Mouse (Mus musculus) lung, embryonic 14.5 days (tissue): ENCODE results near the gene Ncs1. TPM values are rescaled to one million over a fixed set of nuclear protein-coding genes. Genes with fewer than 3 reads are reported as not detected.

Experiments
- ATAC-seq: fragments of 200-750 bp; cut with Nextera tagmentation; 2 replicates; pipeline ENCODE4 v1.8.0; 2017; ENCODE audit warnings: mild to moderate bottlenecking, moderate TSS enrichment, moderate library complexity; ENCODE audit not compliant: insufficient read depth
- DNase-seq: peaks from one replicate; pipeline ENCODE4 v3.0.0-alpha.2; 2015
- H3K27ac ChIP-seq: fragments of 300-500 bp; sonication (generic); 2 replicates; pipeline ENCODE4 v1.5.1; 2014; ENCODE audit warnings: low read depth, mild to moderate bottlenecking, moderate library complexity
- H3K27me3 ChIP-seq: fragments of 300-500 bp; sonication (generic); 2 replicates; pipeline ENCODE4 v1.6.1; 2014; ENCODE audit warnings: low read length, control low read depth; ENCODE audit not compliant: insufficient read depth
- H3K36me3 ChIP-seq: fragments of 300-500 bp; sonication (generic); 2 replicates; pipeline ENCODE4 v1.6.1; 2014; ENCODE audit warnings: control low read depth; ENCODE audit not compliant: insufficient read depth
- H3K4me1 ChIP-seq: fragments of 300-500 bp; sonication (generic); 2 replicates; pipeline ENCODE4 v1.6.1; 2014; ENCODE audit warnings: antibody characterized with exemption, control low read depth; ENCODE audit not compliant: insufficient read depth
- H3K4me2 ChIP-seq: fragments of 300-500 bp; sonication (generic); 2 replicates; pipeline ENCODE4 v1.6.1; 2014; ENCODE audit warnings: mild to moderate bottlenecking
- H3K4me3 ChIP-seq: fragments of 300-500 bp; sonication (generic); 2 replicates; pipeline ENCODE4 v1.5.1; 2014; ENCODE audit warnings: low read depth, low read length
- H3K9ac ChIP-seq: fragments of 300-500 bp; sonication (generic); 2 replicates; pipeline ENCODE4 v1.6.1; 2014
- H3K9me3 ChIP-seq: fragments of 300-500 bp; sonication (generic); 2 replicates; pipeline ENCODE4 v1.6.1; 2016; ENCODE audit warnings: low read depth, low read length, control low read depth
- CTCF ChIP-seq: IDR thresholded peaks from 2 replicates; pipeline ENCODE4 v1.5.1; 2016; ENCODE audit warnings: antibody characterized with exemption, low read depth
- WGBS: fragments of 180-500 bp; shearing (Covaris S2); extraction: QIAGEN DNeasy Blood & Tissue Kit; methylation state at CpG from one replicate; pipeline ENCODE4 v1.1.7; 2014; 5-methylcytosine and 5-hydroxymethylcytosine counted together
- polyA plus RNA-seq: library from polyadenylated mRNA; unstranded; fragments of >200 nt; fragmentation: Nextera tagmentation; extraction: Ambion mirVana; gene quantifications from 2 replicates; pipeline ENCODE4 v1.2.1, GENCODE M21; 2014

Gene Ncs1
- polyA plus RNA-seq, 1 experiment from 2014 or later = 28.6 TPM

DNA sequence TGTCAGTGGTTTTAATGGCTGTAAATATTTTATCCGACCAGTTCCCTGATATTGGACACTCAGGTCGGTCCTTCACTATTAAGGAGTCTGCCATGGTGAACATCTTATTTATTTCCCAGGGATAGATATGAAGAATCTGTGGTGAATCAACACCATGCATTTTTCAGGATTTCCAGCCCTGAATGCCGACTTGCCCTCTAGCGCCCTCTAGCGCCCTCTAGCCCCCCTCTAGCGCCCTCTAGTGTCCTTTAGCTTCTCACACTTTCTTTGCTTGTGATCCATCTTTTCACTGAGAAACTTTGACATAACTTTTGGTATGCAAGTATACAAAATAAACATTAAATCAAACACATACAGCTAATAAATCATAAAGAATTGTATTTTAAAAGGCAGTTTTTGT is 45.8 kb downstream of the Ncs1 start:
- H3K9me3 ChIP-seq = no peaks in the 10 kb centered on the region
- no peaks in the 10 kb centered on the region for H3K27me3 ChIP-seq
- peak; percentile 99 for TF ChIP-seq CTCF
- no peak overlapping the region for H3K4me3 ChIP-seq
- WGBS = 10% methylated on average over 6 of the region's 6 CpGs
- H3K27ac ChIP-seq = no peak overlapping the region
- no peaks in the 10 kb centered on the region for H3K4me1 ChIP-seq
- DNase-seq (peak; percentile 78), ATAC-seq (no peak)
- no peak overlapping the region for H3K4me2 ChIP-seq
- H3K9ac ChIP-seq = no peak overlapping the region
- peaks cover 26% of the 10 kb centered on the region for H3K36me3 ChIP-seq

DNA sequence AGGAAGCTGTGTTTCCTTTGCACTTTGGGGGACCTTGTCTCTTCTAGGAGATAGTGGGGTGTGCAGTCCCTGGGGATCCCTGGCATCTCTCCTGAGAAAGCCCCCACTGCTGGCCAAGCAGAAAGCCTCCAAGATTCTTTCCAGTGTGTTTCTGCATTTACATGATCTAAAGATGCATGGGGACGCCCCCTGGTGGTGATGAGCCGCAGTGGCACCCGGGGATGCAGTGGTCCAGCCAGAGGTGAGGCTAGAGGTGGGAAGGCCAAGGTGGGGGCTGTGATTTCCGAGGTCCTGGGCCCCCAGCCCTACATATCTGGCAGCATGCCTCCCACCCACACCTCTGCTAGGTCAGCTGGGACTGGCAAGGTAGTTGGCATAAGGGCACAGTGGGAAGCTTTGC is 49.4 kb downstream of the Ncs1 start:
- DNase-seq = peak; percentile 82
- peaks cover 4% of the 10 kb centered on the region; the same call in 1 of the 2 replicates for H3K4me1 ChIP-seq
- peak; percentile 96 for TF ChIP-seq CTCF
- H3K27ac ChIP-seq = no peak overlapping the region
- no peaks in the 10 kb centered on the region for H3K27me3 ChIP-seq
- H3K9me3 ChIP-seq = no peaks in the 10 kb centered on the region
- H3K36me3 ChIP-seq = peaks cover 10% of the 10 kb centered on the region; the same call in 1 of the 2 replicates
- 1% methylated on average over 4 of the region's 4 CpGs for WGBS
- no peak overlapping the region for H3K4me2 ChIP-seq
- no peak for ATAC-seq
- no peak overlapping the region for H3K9ac ChIP-seq
- no peak overlapping the region for H3K4me3 ChIP-seq

DNA sequence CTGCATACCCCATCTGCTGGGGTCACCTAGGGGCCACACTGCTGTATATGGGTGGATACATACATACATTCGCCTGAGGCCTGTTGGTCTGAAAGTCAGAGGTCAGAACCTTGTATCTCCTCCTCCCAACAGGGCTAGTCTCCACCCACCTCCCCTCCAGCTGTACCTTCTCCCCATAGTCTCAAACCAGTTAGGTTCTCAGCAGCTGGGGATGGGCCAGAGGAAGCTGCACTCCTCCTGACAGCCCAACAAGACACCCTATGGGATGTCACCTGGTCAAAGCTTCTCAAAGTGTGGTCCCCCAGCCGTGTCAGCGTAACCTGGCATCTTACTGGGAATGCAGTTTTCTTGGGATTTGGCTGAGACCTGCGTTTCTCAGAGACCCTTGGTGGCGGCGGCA is 50.8 kb downstream of the Ncs1 start:
- Histone ChIP-seq H3K27ac (no peak overlapping the region), H3K4me1 (peaks cover 4% of the 10 kb centered on the region; the same call in 1 of the 2 replicates), H3K4me3 (no peak overlapping the region), H3K9ac (no peak overlapping the region), H3K27me3 (no peaks in the 10 kb centered on the region), H3K36me3 (peaks cover 10% of the 10 kb centered on the region; the same call in 1 of the 2 replicates), H3K9me3 (no peaks in the 10 kb centered on the region), H3K4me2 (no peak overlapping the region)
- TF ChIP-seq CTCF = no peak
- WGBS = 75% methylated on average over 6 of the region's 6 CpGs
- ATAC-seq (no peak), DNase-seq (no peak)

DNA sequence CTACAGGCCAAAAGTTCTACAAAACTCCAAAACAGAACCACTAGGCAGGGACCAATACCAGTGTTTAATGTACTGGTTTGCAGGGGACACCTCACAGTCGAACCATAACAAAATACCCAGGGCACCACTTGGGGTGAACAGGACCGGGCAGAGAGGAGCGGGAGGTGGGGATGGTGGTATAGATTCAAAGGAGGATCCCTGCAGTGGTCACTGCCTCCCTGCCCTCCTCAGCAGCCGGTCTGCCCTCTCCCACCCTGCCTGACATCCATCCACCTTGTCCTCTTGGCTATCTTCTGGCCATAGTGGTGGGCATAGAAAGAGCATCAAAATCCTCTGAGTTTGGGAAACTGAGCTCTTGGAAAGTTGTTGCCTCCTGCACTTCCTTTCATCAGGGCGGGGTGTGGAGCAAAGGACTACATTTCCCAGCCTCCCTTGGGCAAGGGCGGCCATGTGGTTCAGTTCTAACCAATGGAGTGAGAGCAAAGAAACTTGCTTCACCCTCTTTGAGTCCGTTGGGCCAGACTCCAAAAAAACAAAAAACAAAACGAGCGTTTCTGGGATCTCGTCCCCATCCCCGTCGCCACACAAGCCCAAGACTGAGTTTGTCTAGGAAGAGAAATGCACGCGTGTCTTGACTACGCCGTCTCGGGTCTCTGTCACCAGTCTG is 52.1 kb downstream of the Ncs1 start:
- Histone ChIP-seq H3K4me3 (peak overlapping the region; percentile 40), H3K9me3 (no peaks in the 10 kb centered on the region), H3K27me3 (no peaks in the 10 kb centered on the region), H3K27ac (no peak overlapping the region), H3K9ac (peak overlapping the region; percentile 43), H3K4me2 (peak overlapping the region; percentile 66), H3K36me3 (0 out of 2 replicates have a peak, but pooled peaks cover 4% of the 10 kb centered on the region), H3K4me1 (peaks cover 4% of the 10 kb centered on the region; the same call in 1 of the 2 replicates)
- 3% methylated on average over 17 of the region's 17 CpGs for WGBS
- DNase-seq (peak; percentile 90), ATAC-seq (peak; percentile 89)
- TF ChIP-seq CTCF = no peak

DNA sequence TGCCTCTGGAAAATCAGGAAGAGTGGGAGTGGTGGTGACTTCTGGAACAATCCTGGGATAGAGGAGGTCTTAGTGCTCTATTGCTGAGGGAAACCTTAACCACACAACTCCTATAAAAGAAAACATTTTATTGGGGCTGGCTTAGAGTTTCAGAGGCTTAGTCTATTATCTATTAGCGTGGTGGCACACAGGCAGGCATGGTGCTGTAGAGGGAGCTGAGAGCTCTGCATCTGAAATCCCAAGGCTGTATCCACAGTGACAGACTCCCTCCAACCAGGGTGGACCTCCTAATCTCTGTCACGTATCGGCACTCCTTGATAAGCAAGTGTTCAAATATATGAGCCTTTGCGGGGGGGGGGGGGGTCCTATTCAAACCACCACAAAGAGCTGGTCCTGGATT is 53.2 kb downstream of the Ncs1 start:
- DNase-seq (no peak), ATAC-seq (no peak)
- Histone ChIP-seq H3K27me3 (no peaks in the 10 kb centered on the region), H3K9ac (peak overlapping the region; percentile 43; the same call in 1 of the 2 replicates), H3K4me1 (peaks cover 4% of the 10 kb centered on the region; the same call in 1 of the 2 replicates), H3K4me3 (no peak overlapping the region), H3K4me2 (peak overlapping the region; percentile 66; the same call in 1 of the 2 replicates), H3K36me3 (no peaks in the 10 kb centered on the region), H3K9me3 (no peaks in the 10 kb centered on the region), H3K27ac (no peak overlapping the region)
- no peak for TF ChIP-seq CTCF
- WGBS = 31% methylated on average over 4 of the region's 4 CpGs

DNA sequence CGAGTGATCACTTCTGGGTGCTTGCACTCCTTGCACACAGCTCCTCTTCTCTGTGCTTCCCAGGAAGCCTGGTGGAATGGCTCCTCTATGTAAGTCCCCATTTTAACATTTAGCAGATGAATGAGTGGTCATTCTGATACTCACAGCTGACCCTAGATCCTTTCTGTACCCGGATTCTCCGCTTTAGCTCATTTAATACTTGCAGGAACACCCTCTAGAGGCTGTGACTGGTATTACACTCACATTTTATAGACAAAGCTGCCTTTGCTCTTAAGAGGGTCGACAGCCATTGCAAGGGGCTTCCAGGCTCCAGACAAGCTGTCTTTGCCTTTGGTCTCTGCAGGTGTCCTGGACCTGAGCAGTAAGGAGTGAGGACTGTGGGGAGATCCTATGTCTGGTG is 53.6 kb downstream of the Ncs1 start:
- peak; percentile 88 for DNase-seq
- H3K4me2 ChIP-seq = no peak overlapping the region; the same call in 1 of the 2 replicates
- peak; percentile 77 for TF ChIP-seq CTCF
- WGBS = 15% methylated on average over 4 of the region's 4 CpGs
- H3K27ac ChIP-seq = no peak overlapping the region
- no peaks in the 10 kb centered on the region for H3K36me3 ChIP-seq
- H3K9me3 ChIP-seq = no peaks in the 10 kb centered on the region
- peaks cover 4% of the 10 kb centered on the region; the same call in 1 of the 2 replicates for H3K4me1 ChIP-seq
- H3K9ac ChIP-seq = no peak overlapping the region
- ATAC-seq = no peak
- H3K4me3 ChIP-seq = no peak overlapping the region
- no peaks in the 10 kb centered on the region for H3K27me3 ChIP-seq

DNA sequence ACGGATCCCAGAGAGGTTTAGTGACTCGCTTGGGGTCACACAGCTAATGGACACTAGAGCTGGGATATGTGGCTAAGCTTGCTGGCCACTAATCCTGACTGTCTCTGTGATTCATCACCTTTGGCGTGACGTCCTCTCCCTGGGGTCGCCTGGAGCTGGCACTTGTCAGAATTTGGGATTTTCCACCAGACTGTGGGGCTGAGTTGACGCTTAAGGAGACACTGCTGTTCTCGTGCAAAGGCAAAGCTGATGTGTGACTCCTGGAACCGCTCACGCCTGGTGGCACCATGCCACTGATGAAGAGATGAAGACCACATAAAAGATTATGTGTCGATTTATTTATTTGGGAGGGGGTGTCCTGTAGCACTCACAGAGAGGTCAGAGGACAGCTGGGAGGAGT is 54.4 kb downstream of the Ncs1 start:
- Histone ChIP-seq H3K9me3 (no peaks in the 10 kb centered on the region), H3K4me3 (no peak overlapping the region), H3K4me1 (peaks cover 4% of the 10 kb centered on the region; the same call in 1 of the 2 replicates), H3K27me3 (no peaks in the 10 kb centered on the region), H3K4me2 (no peak overlapping the region), H3K36me3 (no peaks in the 10 kb centered on the region), H3K27ac (no peak overlapping the region), H3K9ac (no peak overlapping the region)
- no peak for ATAC-seq
- DNase-seq = peak; percentile 39
- WGBS = 64% methylated on average over 10 of the region's 10 CpGs
- TF ChIP-seq CTCF = no peak
